Mouse (Mus musculus) cerebellum, adult 8-10 months (tissue): ENCODE measurements around the gene Ptprn.

Source experiments
- DNase-seq: peaks from one replicate; pipeline ENCODE4 v3.0.0; 2022

The Ptprn gene

DNA sequence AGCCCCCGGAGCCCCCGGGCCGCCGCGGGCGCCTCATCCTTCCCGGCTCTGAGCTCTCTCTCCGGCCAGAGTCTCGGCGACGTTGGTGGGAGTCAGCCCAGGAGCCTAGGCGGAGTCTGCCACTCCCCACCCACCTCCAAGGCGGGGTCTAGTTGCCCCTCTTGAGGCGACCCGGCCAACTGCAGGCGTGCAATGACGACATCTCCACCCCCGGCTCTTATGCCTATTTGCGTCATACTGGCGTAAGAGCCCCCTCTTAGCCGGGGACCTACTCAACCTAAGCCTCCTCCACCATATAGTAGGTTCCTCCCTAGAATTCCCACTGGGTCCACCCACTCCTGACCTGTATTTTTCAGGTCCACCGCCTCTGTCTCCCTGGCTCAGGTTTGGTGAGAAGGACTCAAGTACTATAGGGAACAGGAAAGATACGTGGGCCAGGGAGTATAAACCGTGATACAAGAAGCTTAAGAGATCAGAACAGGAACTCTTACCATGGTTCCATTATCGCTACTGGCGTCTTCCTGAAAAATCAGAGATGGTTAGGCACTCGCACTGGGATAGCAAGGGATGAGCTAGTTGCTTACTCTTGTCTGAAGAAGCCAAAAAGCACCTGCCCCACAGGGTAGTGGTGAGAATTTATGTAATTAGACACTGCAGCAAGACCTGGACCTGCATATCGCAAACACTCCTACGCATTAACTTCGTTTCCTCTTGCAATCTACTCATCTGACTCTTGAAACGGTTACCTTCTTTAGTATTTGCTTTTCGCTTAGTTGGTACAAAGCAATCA is at the start of gene Ptprn:
Gene Ptprn, minus strand, starts transcription at position 412 of the 790 bp plus-strand sequence.
- DNase-seq: peak; percentile 78

DNA sequence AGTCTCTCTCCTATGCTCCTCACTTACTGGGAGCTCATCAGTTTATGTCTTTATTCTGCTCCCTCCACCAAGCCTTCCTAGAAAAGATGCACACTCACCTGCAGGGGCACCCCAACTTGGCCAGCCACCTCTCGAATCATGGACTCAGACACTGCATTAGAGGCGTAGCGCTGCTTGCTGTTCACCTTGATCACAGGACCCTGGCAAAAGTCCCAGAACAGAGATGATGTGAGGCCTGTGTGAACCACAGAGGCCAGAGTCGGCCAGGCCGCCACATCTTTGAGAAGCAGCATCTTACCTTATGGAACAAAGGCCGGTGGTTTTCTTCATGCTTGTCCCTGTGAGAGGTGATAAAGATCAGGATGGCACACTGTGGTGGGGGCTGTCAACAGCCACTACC is 47.4 kb upstream of the Ptprn start:
- DNase-seq: no peak

DNA sequence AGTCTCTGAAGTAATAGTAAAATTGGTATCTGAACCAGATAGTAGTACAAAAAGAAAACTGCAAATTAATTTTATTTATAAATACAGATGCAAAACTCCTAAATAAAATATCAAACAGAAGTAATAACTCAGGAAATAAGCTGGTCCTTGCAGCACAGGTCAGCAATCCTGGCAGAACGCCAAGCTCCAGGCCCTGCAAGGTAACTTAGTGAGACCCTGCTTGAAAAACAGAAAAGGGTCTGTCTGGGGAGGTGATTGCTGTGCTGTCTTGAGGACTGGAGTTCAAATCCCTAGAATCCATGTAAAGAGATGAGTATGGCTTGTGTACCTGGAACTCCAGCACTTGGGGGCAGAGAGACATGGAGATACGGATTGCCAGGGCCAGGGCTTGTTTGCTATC is 40.4 kb upstream of the Ptprn start:
- no peak for DNase-seq

DNA sequence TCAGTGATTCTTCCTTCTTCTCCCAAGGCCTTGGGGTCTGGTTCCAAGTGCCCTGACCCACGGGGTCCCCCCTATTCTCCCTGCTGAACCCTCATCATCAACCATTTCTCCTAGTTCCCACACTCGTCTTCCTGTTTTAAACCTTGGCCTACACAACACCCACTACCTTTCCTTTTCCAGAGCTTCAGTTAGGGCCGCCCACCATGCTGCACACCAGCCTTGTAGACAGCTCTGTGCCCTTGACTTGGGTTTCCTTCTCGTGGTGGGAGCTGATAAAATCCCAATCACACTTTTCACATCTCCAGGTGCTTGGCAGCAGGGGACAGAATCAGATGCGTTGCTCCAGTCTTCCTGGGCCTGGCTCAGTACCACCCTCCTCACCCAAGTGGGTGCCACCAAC is 30.0 kb upstream of the Ptprn start:
- DNase-seq: no peak

DNA sequence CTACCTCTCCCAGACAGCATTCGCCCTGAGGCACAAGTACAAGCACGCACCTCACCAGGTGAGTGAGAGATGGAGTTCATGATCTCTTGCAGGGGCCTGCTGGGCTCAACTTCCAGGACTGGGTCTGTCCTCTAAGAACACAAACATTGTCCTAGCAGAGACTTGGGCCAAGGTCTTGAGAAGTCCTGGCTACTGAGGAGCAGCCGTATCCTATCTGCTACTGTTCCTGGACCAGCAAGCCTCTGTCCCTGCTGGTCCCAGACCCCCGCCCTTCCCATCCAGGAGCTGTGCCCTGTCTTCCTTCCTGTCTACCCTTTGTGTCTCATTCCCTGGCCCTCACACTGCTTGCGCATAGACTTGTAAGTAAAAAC is 29.0 kb upstream of the Ptprn start:
- no peak for DNase-seq

DNA sequence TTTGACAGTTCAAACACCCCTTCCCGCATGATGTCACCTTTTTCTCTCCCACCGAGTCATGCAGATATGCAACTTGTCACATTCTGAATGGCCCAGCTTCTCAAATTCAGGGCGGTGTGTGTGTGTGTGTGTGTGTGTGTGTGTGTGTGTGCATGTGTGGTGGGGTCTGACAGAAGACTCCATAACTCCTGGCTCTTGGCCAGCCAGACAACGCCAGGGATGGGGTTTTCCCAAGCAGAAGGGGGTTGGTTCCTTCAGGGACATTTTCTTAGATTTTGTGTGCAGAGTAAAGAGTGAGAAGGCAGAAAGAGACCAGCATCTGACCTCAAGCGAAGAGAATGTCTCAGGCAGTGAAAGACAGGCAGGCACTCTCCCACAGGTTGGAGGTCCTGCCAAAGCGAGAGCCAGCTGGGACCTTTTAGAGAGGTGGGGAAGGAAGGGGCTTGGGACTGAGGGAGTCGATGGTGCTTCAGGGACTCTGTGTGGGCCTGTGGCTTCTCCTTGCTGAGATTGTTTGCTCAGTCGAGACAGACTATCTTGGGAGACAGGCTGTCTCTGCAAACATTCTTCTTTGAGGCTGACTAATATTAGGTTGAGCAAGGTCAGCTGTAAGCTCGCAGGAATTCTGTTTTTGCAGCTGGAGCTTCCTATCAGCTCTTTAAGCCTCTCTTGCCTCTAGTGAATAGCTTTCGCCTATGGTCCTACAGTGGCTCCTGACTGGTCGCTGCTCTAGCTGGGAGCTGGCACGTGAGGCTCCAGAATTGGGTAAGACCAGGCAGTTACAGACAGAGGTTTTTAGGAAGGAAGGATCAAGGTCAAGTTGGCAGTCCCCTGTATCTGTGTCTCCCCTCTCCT is 28.4 kb upstream of the Ptprn start:
- DNase-seq: no peak

DNA sequence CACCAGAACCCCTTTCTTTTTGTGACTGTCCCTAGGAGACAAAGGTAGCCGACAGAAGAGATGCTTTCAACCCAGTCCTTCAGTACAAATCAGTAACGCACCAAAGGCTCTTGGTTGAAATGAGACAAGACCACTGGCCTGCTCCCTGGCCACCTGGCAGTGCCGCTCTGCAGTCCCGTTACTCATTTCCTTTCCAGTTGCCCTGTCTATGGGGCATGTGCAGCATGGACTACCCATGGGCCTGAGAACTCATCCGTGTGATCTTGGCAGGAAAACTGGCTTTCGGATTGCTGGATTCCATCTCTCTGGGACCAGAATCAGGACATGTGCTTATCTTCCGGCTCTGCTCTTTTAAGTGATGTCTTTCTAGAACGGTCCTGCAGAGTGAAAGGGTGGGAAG is 27.0 kb upstream of the Ptprn start:
- no peak for DNase-seq

DNA sequence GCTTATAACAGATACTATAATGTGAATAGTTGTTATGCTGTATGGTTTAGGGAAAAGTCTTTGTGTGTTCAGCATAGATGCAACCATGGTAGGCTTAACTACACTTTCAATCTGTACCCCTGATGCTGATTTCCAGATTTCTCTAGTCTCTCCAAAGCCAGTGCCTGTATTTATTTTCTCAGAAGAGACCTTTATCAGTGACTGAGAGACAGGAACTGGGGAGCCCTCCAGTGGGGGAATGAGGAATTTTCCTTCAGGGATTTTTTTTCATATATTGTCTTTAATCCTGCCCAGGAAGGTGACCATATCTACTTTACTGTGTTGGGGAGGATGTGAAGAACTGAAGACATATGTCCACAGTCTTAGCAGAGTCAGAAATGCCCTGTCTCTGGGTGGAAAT is 26.3 kb upstream of the Ptprn start:
- DNase-seq: peak; percentile 72

DNA sequence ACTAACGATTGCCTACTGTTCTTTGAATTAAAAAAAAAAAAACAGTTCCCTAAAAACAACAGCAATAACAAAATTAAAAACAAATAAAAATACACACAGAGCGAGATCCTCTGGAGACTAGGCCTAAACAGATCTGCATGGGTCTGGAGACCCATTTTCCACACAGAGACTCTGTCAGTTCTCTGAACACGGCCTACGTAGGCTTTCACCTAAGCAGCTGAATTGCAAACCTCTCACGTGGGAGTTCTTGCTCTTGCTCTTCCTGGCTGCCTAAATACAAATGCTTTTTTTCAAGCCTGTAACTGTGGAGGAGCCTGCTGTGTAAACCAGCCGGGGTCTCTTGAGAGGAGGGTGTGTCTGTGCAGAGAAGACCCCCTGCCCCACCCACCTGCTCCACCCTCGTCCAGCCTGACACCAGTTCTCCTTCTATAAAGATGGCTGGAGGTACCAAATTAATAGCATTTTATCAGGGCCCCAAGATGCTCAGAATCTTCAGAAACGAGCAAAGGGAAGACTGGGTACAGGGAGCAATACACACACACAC is 25.7 kb upstream of the Ptprn start:
- DNase-seq: no peak

DNA sequence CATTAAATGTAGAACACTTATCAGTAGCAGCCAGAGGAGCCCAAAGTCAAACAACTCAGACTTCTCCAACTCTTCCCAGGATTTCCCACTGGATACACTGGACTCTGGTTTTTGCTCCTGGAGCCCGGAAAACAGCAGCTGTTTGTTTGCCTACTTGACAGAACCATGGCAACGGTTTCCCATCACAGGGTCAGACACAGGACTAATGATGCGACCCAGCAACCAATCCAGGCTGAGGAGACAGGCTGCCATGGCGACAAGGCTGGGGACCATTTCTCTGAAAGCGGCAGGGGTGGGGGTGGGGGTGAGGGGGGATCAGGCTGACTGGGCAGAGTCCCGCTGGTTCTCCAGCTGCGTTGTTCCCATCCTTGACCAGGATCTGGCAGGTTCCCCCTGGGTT is 25.1 kb upstream of the Ptprn start:
- DNase-seq: no peak

DNA sequence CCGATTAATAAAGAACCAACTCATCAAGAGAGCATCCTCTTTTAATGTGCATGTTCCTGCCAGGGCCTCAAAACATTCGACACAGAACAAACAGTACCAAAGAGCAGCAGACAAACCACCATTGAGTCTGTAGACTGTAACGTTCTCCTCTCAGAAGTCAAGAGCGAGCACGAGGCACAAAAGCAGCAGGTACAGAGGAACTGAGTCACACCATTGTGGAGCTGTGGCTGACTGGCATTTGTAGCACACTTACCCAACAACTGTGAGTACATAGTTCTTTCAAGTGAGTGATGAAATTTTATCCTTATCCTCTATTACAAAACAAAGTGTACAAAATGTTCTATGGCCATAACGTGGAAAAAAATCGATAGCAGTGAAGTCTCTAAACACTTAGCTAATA is 20.6 kb upstream of the Ptprn start:
- DNase-seq: no peak

DNA sequence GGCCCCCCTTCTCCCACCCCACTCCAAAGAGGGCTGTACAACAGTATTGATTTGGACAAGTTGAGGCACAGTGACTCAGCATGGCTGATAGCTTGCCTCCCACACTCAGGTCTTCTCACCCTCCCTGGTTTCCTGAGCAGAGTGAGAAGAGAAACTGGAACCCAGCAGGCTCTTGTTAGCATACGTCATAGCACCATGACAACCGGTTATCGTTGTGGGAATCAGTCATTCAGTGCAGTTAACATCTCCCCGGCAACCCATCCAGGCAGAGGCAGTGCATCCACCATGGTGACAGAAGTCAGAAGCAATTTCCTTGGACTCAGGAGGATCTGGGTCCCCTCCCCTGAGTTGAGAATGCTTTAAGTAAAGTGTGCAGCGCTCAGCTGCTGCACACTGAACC is 18.7 kb upstream of the Ptprn start:
- DNase-seq: no peak

DNA sequence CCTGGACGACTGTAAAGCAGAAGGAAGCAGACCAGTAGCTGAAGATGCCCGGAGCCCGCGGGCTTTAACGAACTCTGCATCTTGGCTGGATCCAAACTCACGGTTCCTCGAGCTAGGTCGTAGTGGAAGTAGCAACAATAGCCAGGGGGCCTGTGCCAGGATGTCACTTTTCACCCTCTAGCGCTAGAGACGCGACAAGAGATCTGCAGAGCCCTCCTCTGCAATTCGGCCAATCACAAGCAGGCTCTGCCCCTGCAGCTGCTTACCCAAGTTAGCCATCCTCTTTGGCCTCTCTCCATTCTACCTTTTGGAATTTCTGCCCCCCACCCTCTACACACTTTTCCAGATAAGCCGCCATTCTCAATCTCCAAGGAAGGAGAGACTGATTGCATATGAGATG is 13.9 kb upstream of the Ptprn start, which contains the start of gene Resp18:
Gene Resp18, minus strand, starts transcription at position 188 of the 400 bp plus-strand sequence.
- DNase-seq: peak; percentile 40

DNA sequence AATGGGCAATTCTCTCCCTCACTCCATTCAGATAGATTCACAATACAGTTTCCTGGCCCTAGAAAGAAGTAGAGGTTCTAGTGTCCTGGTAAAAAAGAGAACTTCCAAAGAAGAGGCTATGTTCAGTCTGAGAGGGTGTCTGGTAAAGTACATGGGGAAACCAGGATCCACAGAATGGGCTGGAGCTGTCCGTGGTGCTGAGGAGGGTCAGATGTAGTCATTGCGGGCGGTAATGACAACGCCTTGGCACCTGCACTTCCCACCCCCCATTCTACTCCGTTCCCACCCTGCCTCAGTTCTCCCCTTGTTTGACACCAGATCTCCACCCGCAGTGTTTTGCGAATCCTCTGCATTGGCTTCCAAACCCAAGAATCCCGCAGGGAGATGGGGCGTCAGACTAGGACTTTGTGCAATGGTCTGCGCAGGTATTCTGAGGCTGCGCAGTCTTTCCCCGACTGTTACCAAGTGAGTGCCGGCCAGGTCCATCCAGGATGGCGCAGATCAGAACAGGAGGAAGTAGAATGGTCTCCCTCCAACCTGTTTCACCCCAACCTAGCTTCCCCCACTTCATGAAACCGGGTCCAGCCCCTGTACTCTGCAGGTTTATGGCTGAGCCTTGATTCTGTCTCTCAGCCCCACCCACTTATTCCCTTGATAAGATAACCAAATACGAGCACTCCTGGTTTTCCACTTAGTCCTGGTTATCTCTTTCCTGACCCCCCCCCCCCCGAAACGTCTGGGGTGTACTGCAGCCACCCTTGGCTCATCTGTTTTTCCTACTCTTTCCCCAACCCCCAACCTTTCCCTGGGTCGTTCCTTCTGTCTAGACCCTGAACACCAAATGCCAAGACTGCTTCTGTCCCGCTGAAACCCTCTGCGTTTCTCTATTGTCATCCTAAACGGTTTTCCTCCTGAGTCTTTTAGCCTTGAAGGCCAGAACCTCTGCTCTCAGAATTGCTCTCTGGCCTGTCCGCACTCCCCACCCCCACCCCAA is 13.2 kb upstream of the Ptprn start:
- DNase-seq: peak; percentile 28

DNA sequence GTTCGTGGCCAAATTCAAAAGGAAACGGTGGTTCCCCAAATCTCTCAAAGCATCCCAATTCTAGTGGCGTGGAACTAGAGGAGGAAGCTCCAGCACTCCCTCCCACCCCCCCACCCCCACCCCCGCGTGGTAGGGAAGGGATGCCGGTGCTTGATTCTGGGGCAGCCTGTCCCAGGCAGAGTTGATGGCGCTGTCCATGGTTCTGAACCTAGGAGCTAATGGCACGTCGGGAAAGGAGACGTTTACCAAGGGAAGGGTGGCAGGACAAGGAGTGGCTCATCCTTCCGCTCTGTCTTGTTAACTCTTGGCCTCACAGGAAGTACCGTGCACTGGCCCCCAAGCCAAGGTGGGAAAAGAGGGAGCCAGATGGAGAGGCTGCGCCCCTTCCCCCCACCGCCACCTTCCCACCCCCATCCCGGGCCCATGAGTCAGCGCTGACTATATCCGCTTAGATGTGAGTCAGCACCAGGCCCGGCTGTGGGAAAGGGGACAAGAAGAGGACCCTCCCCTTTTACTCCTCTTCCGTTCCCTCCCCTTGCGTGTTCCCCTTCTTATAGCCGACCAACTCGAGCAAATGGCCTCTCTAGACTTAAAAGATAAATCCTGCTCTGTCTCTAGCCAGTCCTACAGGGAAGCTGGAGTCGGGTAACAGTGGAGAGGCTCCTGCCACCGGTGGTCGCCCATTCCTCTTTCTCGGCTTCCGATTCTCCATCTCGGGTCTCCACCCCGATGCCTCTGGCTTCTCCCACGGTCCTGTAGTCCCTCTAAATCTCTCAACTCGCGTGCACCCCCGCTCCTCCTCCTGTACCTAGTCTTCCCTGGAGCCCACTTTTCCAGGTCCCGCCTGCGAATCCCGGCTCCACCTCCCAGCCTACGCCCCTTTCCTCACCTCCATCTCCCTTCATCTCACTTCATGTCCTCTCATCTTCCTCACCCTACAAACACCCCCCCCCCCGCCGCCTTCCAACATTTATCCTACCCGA is 1.0 kb downstream of the Ptprn start:
- DNase-seq: peak; percentile 51

DNA sequence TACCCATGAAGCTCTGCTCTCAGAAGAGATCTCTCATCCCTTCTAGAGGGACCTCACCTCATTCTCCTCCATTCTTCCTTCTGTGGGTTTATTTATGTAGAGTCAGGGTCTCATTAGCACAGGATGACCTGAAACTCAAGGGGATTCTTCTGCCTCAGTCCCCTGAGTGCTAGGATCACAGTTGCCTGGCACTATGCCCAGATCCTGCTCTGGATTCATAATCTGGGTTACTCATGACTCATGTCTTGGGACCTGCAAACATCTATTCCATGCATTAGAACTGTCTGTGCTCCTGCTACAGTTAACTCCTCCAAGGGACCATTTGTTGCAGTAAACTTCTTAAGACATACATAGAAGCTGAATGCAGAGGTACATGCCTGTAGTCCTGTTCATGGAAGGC is 3.0 kb downstream of the Ptprn start:
- no peak for DNase-seq

DNA sequence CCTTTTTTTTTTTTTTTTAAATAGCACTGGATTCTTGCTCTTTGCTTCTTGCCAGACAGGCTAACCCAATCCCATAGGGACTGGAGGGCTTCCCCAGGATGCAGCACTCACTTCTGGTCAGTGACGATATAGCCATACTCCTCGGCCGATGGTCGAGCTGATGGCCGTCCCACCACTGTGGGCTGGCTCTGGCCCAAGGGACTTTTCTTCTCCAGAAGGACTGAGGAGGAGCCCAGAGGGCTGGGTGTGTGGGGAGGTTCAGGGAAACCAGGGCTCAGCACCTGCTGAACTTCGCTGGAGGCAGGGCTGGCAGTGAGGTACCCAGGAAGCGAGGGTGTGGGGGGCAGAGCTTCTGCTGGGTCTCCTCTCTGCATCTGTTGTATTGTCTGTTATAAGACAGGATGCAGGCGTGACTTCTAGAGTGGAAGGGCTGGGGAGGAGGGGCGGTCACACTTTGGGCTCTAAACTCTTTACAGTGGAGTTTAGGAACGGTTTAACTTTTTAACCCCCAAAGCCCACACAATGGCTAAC is 8.7 kb downstream of the Ptprn start:
- no peak for DNase-seq

DNA sequence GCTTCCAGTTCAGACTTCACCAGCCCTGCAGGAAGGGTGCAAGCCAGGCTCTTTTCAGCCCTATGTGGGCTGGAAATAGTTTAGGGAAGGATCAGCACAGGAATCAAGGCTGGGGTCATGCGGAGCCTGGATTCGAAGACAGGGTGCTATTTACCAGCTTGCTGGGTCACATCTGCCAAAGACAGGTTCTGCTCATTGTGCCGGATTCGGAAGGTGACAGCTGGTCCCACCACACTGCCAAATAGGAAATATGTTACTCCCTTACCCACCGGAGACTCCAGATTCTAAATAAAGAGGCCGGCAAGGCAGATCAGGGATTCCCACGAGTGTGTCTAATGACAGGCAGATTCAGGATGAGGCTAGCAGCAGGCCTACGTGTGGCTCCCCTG is 9.7 kb downstream of the Ptprn start:
- no peak for DNase-seq

DNA sequence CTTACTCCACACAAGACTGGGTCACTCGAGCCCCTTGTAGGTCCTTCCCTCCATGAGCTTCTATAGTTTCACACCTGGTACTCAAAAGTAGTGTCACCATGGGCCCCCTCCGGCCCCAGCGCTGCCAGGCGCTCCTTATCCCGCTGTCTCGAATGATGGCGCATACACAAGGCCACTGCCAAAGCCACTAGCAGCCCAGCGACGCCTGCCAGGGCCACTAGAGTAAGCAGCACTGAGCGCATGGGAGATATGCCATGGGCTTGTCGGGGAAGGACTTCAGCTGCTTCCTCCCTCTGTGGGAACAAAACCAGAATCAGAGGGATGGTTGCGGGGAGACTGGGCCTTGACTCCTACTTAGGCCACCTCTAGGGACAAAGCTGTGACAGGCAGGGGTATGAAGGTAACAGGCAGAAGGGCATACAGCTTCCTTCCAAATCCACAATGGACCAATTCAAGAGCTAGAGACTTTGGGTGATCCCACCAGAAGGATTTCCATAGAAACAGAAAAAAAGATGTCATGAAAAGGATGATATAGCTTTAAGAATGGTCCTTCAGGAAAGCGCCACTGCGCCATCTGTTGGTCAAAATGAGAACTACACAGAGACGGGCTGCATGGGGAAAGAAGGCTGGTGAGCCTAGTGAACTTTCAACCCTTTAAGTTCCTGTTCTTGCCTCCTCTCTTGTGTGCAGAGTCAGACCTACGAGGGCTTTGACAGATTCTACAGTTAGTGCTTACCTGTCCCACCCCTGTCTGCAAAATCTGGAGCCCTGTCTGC is 10.3 kb downstream of the Ptprn start:
- peak; percentile 90 for DNase-seq

DNA sequence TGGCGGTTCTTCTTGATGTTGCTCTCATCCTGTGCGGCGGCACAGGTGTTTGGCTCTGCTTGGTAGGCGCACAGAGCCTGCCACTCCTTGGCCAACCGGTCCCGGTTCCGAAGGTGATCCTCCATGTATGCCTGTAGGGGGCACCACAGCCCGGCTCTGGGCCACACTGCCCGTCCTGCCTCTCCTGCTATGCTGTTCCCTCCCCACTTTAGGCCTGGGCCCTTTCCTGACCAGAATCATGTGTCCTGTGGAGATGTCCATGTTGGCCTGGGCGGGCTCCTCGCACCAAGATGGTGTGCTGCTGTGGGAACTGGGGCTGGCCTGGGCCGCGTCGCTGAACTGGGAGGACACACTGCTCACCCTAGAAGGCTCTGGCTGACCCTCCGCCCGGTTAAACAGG is 11.3 kb downstream of the Ptprn start:
- DNase-seq: no peak
